Mouse (Mus musculus): ENCODE data around the gene Shd.

- TF ChIP-seq MYOD1 (IDR thresholded peaks at IDR 0.05; ENCODE audit: control insufficient read depth, insufficient read length, low read depth) (no peak), FOSL1 (IDR thresholded peaks at IDR 0.05; ENCODE audit: insufficient read depth, low read length, poor library complexity, severe bottlenecking) (no peak), CTCF (IDR thresholded peaks at IDR 0.05; ENCODE audit: control insufficient read depth, insufficient read depth, insufficient read length) (no peak), USF1 (IDR thresholded peaks at IDR 0.05; ENCODE audit: low read depth) (no peak)
These were observed 1.2 kb downstream of the Shd start for GRCm38 (mm10) chr17:55971453-55971852.
